Mouse (Mus musculus) mouse embryonic stem cell (cell line): ENCODE data around the gene Tbxas1.

Experiments used
- in situ Hi-C, 2 experiments: fragments of 300-500 bp; cut with MboI; formaldehyde crosslinking; loops; 1 replicate in 1 of 2; 3 replicates in 1 of 2; pipeline ENCODE4 v1.14.3; 2019 to 2020; ENCODE audit warnings: low sequenced_read_pairs in 2 of 2, low pct_unique_long_range_greater_than_20kb in 1 of 2, mixed read lengths in 1 of 2; ENCODE audit not compliant: unreplicated experiment in 1 of 2

Gene Tbxas1

DNA sequence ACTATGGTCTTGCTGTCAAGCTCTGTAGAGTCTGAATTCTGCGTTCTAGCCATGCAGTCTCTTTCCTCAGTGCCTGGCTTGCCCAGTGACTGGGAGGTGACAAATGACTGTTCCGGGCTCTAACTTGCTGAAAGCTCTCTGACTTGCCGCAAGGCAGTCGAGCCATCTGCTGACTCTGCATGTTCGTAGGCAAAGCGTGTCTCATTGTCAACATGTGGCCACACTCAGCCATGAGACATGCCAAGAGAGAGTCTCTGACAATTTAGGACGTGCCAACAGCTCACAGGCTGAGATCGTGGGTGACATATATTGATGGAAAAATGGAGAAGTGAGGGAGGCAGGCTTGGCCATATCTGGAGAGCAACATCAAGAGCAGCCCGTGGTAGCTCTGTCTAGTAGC is 37.6 kb downstream of the Tbxas1 start:
- in situ Hi-C loops = loop anchor here in 1 of 2 experiments (25.0 kb wide), 1 partner anchor 176 kb away; no protein-coding TSS in a partner anchor

- in situ Hi-C loops = loop anchor here in 1 of 2 experiments (25.0 kb wide), 1 partner anchor 176 kb away; no protein-coding TSS in a partner anchor
Measured at GRCm38 (mm10) chr6:38913386-38914042, 38.3 kb downstream of the Tbxas1 start.

- in situ Hi-C loops = loop anchor here in 1 of 2 experiments (25.0 kb wide), 1 partner anchor 177 kb away; no protein-coding TSS in a partner anchor
Measured at GRCm38 (mm10) chr6:38914181-38914580, 39.0 kb downstream of the Tbxas1 start.

- in situ Hi-C loops = loop anchor here in 1 of 2 experiments (25.0 kb wide), 1 partner anchor 178 kb away; no protein-coding TSS in a partner anchor
Measured at GRCm38 (mm10) chr6:38915776-38916175, 40.6 kb downstream of the Tbxas1 start.

- in situ Hi-C loops = loop anchor here in 1 of 2 experiments (25.0 kb wide), 1 partner anchor 179 kb away; no protein-coding TSS in a partner anchor
Measured at GRCm38 (mm10) chr6:38916571-38916970, 41.4 kb downstream of the Tbxas1 start.

DNA sequence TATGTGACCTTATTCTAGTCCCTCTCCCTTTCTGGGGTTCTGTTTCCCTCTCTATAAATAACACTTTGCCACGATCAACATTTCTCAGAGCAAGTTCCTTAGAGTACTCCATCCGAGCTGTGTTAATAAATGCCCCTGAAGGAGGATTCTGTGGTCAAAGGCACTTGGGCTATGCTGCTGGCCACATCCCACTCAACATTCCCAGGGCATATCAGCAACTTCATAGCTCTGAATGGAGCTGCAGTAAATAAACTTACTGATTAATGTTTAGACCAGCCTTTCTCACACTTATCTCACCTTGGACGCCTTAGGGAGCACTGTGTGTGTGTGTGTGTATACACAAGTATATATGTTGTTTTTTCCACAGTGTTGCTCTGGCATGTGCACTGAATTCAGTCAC is 42.2 kb downstream of the Tbxas1 start:
- in situ Hi-C loops = loop anchor here in 1 of 2 experiments (25.0 kb wide), 1 partner anchor 180 kb away; no protein-coding TSS in a partner anchor

- in situ Hi-C loops = loop anchor here in 1 of 2 experiments (25.0 kb wide), 1 partner anchor 181 kb away; no protein-coding TSS in a partner anchor
Measured at GRCm38 (mm10) chr6:38918728-38919127, 43.5 kb downstream of the Tbxas1 start.

- in situ Hi-C loops = loop anchor here in 1 of 2 experiments (25.0 kb wide), 1 partner anchor 182 kb away; no protein-coding TSS in a partner anchor
Measured at GRCm38 (mm10) chr6:38919135-38919740, 44.0 kb downstream of the Tbxas1 start.

DNA sequence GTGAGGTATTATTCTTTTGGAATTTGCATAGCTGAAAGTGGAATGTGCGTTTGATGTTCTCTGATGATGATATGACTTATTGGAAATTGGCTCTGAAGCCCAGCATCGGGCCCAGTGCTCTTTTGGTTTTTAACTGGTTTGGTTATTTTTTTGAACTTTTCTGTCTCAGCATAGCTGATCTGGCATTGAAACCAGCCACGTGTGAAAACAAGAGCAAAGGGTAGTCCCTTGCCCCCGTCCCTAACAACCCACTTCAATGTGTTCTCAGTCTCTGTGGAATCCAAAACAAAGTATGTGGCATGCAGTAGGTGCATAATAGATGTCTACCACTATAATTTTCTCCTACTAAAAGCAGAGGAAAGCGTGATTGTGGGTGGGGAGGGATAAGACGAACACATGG is 44.9 kb downstream of the Tbxas1 start:
- in situ Hi-C loops = loop anchor here in 1 of 2 experiments (10.0 to 25.0 kb wide), 2 partner anchors 183 to 275 kb away; no protein-coding TSS in a partner anchor

GRCm38 (mm10) chr6:38921095-38921809 is 46.0 kb downstream of the Tbxas1 start:
- in situ Hi-C loops = loop anchor here in 1 of 2 experiments (10.0 to 25.0 kb wide), 2 partner anchors 184 to 276 kb away; no protein-coding TSS in a partner anchor

- in situ Hi-C loops = loop anchor here in 1 of 2 experiments (10.0 to 25.0 kb wide), 2 partner anchors 184 to 277 kb away; no protein-coding TSS in a partner anchor
Measured at GRCm38 (mm10) chr6:38921810-38922116, 46.6 kb downstream of the Tbxas1 start.

- in situ Hi-C loops = loop anchor here in 1 of 2 experiments (10.0 to 25.0 kb wide), 2 partner anchors 185 to 278 kb away; no protein-coding TSS in a partner anchor
Measured at GRCm38 (mm10) chr6:38922517-38922916, 47.3 kb downstream of the Tbxas1 start.

- in situ Hi-C loops = loop anchor here in 1 of 2 experiments (10.0 to 25.0 kb wide), 2 partner anchors 186 to 279 kb away; no protein-coding TSS in a partner anchor
Measured at GRCm38 (mm10) chr6:38923450-38923849, 48.2 kb downstream of the Tbxas1 start.

- in situ Hi-C loops = loop anchor here in 1 of 2 experiments (10.0 to 25.0 kb wide), 2 partner anchors 187 to 279 kb away; no protein-coding TSS in a partner anchor
Measured at GRCm38 (mm10) chr6:38923870-38924817, 48.9 kb downstream of the Tbxas1 start.

GRCm38 (mm10) chr6:38925719-38926118 is 50.5 kb downstream of the Tbxas1 start:
- in situ Hi-C loops = loop anchor here in 1 of 2 experiments (10.0 kb wide), 1 partner anchor 281 kb away; no protein-coding TSS in a partner anchor

DNA sequence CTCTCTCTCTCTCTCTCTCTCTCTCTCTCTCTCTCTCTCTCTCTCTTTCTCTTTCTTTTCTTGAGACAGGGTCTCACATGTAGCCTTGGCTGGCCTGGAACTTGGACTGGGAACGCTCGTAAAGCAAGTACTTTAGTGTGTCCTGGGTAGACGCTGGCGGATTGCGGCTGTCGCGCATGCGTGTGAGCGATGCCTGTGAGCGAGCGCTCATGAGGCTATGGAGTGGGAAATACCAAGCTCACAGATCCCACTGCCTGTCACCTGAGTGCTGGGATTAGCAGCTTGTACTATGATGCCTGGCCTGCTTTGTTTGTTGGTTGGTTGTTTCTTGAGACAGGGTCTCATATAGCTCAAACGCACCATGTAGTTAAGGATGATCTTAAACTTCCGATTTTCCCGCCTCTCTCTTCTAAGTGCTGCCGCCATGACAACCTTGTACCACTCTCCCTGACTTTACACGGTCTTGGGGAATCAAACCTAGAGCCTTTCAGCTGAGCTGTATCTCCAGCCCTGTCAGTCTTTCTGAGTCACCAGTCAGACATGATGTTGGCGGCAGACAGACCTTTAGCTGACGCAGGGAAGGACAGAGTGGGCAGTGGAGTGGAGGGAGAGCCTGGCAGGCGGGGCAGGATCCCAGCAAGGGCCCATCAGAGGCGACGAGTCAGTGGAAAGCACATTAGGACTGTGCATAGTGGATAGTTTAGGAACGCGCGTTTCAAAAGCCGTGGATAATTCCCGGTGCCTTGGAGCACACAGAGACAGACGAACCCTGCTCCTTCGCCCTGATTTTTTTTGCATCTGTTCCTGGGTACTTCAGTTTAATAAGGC is 51.1 kb downstream of the Tbxas1 start:
- in situ Hi-C loops = loop anchor here in 1 of 2 experiments (10.0 kb wide), 1 partner anchor 282 kb away; no protein-coding TSS in a partner anchor
